Mouse (Mus musculus): ENCODE results near the gene Lin9. TPM values are rescaled to one million over a fixed set of nuclear protein-coding genes. Genes with fewer than 3 reads are reported as not detected.

The Lin9 gene
- polyA plus RNA-seq, 1 experiment from 2014 or later, result 4.5 TPM

- no peaks in the 10 kb centered on the region for H3K4me1 ChIP-seq (replicated peaks; ENCODE audit: control insufficient read depth, insufficient read depth, low read length)
- H3K27ac ChIP-seq (ENCODE audit: low read depth, low read length), result no peak within 1 kb of the TSS
- H3K9ac ChIP-seq (ENCODE audit: low read depth, low read length), result no peak within 1 kb of the TSS
- peaks cover 27% of the 10 kb centered on the region for H3K27me3 ChIP-seq (replicated peaks; ENCODE audit: control insufficient read depth, insufficient read depth, low read length)
- no peaks in the 10 kb centered on the region for H3K9me3 ChIP-seq (ENCODE audit: control insufficient read depth)
- H3K4me3 ChIP-seq (ENCODE audit: low read depth, low read length), result peak within 1 kb of the TSS; percentile 42
- ATAC-seq, result no peak
- peak within 1 kb of the TSS; percentile 80 for H3K4me2 ChIP-seq (replicated peaks; ENCODE audit: low read depth)
- H3K36me3 ChIP-seq (ENCODE audit: control insufficient read depth, insufficient read depth), result no peaks in the 10 kb centered on the region
- 2% methylated on average over 68 of the region's 79 CpGs for WGBS
- TF ChIP-seq CTCF (IDR thresholded peaks at IDR 0.05; ENCODE audit: low read depth), result no peak
Observed at GRCm38 (mm10) chr1:180696626-180697352, 55.8 kb downstream of the Lin9 start, which contains the start of gene Mixl1. Gene Mixl1, minus strand, starts transcription at chr1:180697034.

GRCm38 (mm10) chr1:180698063-180698462, 57.1 kb downstream of the Lin9 start:
- Histone ChIP-seq H3K4me2 (replicated peaks; ENCODE audit: low read depth) (no peak overlapping the region), H3K9me3 (ENCODE audit: control insufficient read depth) (no peaks in the 10 kb centered on the region), H3K4me1 (replicated peaks; ENCODE audit: control insufficient read depth, insufficient read depth, low read length) (no peaks in the 10 kb centered on the region), H3K4me3 (ENCODE audit: low read depth, low read length) (no peak overlapping the region), H3K9ac (ENCODE audit: low read depth, low read length) (no peak overlapping the region), H3K36me3 (ENCODE audit: control insufficient read depth, insufficient read depth) (no peaks in the 10 kb centered on the region), H3K27ac (ENCODE audit: low read depth, low read length) (no peak overlapping the region), H3K27me3 (replicated peaks; ENCODE audit: control insufficient read depth, insufficient read depth, low read length) (peaks cover 27% of the 10 kb centered on the region)
- ATAC-seq, result no peak
- WGBS, result 54% methylated on average over 5 of the region's 5 CpGs
- no peak for TF ChIP-seq CTCF (IDR thresholded peaks at IDR 0.05; ENCODE audit: low read depth)

DNA sequence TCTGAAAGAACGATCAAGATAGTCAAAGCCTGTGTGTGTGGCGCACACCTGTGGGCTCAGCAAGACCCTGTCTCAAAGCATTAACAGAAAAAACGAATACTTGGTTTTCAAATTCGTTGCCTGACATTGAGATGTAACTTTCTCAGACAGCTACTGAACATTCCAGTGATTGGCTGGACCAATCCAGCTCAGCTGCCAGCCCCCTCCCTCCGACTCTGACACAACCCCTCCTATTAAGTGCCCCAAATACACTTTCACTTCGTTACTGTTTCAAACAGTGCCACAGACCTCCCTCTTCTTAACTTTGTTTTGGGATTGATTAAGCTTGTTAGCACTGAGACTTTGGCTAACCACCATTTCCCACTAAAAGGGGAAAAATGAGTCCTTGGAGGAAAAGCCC, 62.5 kb downstream of the Lin9 start:
- ATAC-seq, result no peak
- WGBS, result 33% methylated on average over 6 of the region's 6 CpGs
- Histone ChIP-seq H3K36me3 (ENCODE audit: control insufficient read depth, insufficient read depth) (no peaks in the 10 kb centered on the region), H3K4me1 (replicated peaks; ENCODE audit: control insufficient read depth, insufficient read depth, low read length) (0 out of 2 replicates have a peak, but pooled peaks cover 3% of the 10 kb centered on the region), H3K27ac (ENCODE audit: low read depth, low read length) (no peak overlapping the region), H3K4me3 (ENCODE audit: low read depth, low read length) (no peak overlapping the region), H3K27me3 (replicated peaks; ENCODE audit: control insufficient read depth, insufficient read depth, low read length) (no peaks in the 10 kb centered on the region), H3K9me3 (ENCODE audit: control insufficient read depth) (no peaks in the 10 kb centered on the region), H3K4me2 (replicated peaks; ENCODE audit: low read depth) (no peak overlapping the region), H3K9ac (ENCODE audit: low read depth, low read length) (no peak overlapping the region)
- TF ChIP-seq CTCF (IDR thresholded peaks at IDR 0.05; ENCODE audit: low read depth), result no peak

DNA sequence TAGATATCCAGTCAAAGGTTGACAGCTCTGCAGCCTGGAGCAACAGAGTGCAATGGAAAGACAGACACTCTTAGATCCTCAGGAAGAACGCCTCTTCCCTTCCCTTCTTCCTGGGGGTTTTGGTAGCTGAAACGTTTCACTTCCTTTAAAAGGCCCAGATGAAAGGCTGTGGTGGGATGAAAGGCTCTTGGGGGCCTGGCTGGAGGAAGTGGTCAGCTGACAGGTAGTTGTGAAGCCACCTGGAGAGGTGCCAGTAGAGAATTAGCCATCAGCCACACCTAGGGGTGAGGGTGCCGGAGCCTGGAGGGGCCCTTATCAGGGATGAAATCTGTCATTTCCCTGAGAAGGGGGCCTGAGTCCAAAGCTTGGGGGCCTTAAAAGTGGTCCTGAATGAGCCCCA, 66.4 kb downstream of the Lin9 start:
- Histone ChIP-seq H3K27me3 (replicated peaks; ENCODE audit: control insufficient read depth, insufficient read depth, low read length) (no peaks in the 10 kb centered on the region), H3K9ac (ENCODE audit: low read depth, low read length) (no peak overlapping the region), H3K4me2 (replicated peaks; ENCODE audit: low read depth) (no peak overlapping the region), H3K4me1 (replicated peaks; ENCODE audit: control insufficient read depth, insufficient read depth, low read length) (0 out of 2 replicates have a peak, but pooled peaks cover 3% of the 10 kb centered on the region), H3K36me3 (ENCODE audit: control insufficient read depth, insufficient read depth) (no peaks in the 10 kb centered on the region), H3K4me3 (ENCODE audit: low read depth, low read length) (no peak overlapping the region), H3K27ac (ENCODE audit: low read depth, low read length) (no peak overlapping the region), H3K9me3 (ENCODE audit: control insufficient read depth) (no peaks in the 10 kb centered on the region)
- TF ChIP-seq CTCF (IDR thresholded peaks at IDR 0.05; ENCODE audit: low read depth), result no peak
- no peak for ATAC-seq
- WGBS, result 22% methylated on average over 3 of the region's 3 CpGs

GRCm38 (mm10) chr1:180707813-180708212, 66.9 kb downstream of the Lin9 start:
- Histone ChIP-seq H3K4me1 (replicated peaks; ENCODE audit: control insufficient read depth, insufficient read depth, low read length) (0 out of 2 replicates have a peak, but pooled peaks cover 3% of the 10 kb centered on the region), H3K27me3 (replicated peaks; ENCODE audit: control insufficient read depth, insufficient read depth, low read length) (no peaks in the 10 kb centered on the region), H3K9me3 (ENCODE audit: control insufficient read depth) (no peaks in the 10 kb centered on the region), H3K36me3 (ENCODE audit: control insufficient read depth, insufficient read depth) (no peaks in the 10 kb centered on the region), H3K9ac (ENCODE audit: low read depth, low read length) (no peak overlapping the region), H3K4me2 (replicated peaks; ENCODE audit: low read depth) (no peak overlapping the region), H3K27ac (ENCODE audit: low read depth, low read length) (no peak overlapping the region), H3K4me3 (ENCODE audit: low read depth, low read length) (no peak overlapping the region)
- no peak for ATAC-seq
- WGBS, result 28% methylated on average over 3 of the region's 3 CpGs
- no peak for TF ChIP-seq CTCF (IDR thresholded peaks at IDR 0.05; ENCODE audit: low read depth)

GRCm38 (mm10) chr1:180708935-180709776, 68.2 kb downstream of the Lin9 start:
- no peaks in the 10 kb centered on the region for H3K36me3 ChIP-seq (ENCODE audit: control insufficient read depth, insufficient read depth)
- no peaks in the 10 kb centered on the region for H3K27me3 ChIP-seq (replicated peaks; ENCODE audit: control insufficient read depth, insufficient read depth, low read length)
- 62% methylated on average over 14 of the region's 14 CpGs for WGBS
- no peak overlapping the region for H3K4me3 ChIP-seq (ENCODE audit: low read depth, low read length)
- ATAC-seq, result no peak
- H3K27ac ChIP-seq (ENCODE audit: low read depth, low read length), result no peak overlapping the region
- H3K9ac ChIP-seq (ENCODE audit: low read depth, low read length), result no peak overlapping the region
- no peak for TF ChIP-seq CTCF (IDR thresholded peaks at IDR 0.05; ENCODE audit: low read depth)
- H3K4me1 ChIP-seq (replicated peaks; ENCODE audit: control insufficient read depth, insufficient read depth, low read length), result 0 out of 2 replicates have a peak, but pooled peaks cover 3% of the 10 kb centered on the region
- H3K9me3 ChIP-seq (ENCODE audit: control insufficient read depth), result no peaks in the 10 kb centered on the region
- no peak overlapping the region for H3K4me2 ChIP-seq (replicated peaks; ENCODE audit: low read depth)
